8 mouse cellular contexts compared by ENCODE assay signal in the genomic region with DNA sequence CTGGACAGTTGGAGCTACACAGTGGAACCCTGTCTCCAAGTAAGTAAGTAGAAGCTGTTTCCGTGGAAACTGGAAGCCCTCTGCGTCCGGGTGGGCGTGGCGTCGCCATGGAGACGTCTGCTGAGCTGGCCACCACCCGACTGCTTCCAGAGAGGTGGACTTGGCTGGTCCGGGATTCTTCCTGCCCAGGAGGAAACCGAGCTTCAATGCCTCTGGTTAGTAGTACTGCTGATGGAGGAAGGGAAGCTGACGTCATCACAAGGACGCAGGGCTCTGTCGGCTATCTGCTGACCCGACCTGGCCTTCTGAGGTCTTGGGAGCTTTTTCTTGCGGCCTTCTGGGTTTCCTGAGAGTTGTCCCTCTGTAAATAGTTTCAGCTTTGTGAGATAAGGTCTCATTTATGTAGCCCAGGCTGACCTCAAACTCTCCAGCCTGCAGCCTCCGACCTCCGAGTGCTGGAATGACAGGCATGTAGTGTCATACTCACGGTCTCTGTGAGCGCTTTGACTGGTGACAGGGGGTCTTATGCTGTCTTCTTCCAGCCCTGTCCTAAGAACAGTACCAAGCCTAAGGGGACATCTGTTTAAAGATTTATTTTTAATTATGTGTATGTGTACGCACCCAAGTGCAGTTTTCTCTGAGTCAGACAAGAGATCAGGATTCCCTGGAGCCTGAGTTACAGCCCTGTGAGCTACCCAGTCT. TPM values are rescaled to one million over a fixed set of nuclear protein-coding genes. Genes with fewer than 3 reads are reported as not detected.
DNase-seq lines count a peak whose midpoint lies in the region; ATAC-seq and TF ChIP-seq lines count a peak whose summit lies in the region.

No protein-coding gene starts in this region.

- no peaks in the 10 kb centered on the region for H3K36me3 ChIP-seq in forebrain, embryonic 14.5 days (ENCODE audit: control insufficient read depth, insufficient read depth, low read length)
- no peaks in the 10 kb centered on the region for H3K36me3 ChIP-seq in heart, embryonic 16.5 days (ENCODE audit: control insufficient read depth, insufficient read depth)
- H3K36me3 ChIP-seq in kidney, postnatal 0 days (ENCODE audit: insufficient read depth, low read length): no peaks in the 10 kb centered on the region
- no peaks in the 10 kb centered on the region for H3K36me3 ChIP-seq in liver, embryonic 12.5 days
- no peaks in the 10 kb centered on the region; the same call in 1 of the 2 replicates for H3K36me3 ChIP-seq in neural tube, embryonic 13.5 days

- ATAC-seq in forebrain, embryonic 14.5 days: no peak
- ATAC-seq in heart, embryonic 16.5 days (replicated peaks; ENCODE audit: extremely low read depth, insufficient read depth, low FRiP score): peak; percentile 21
- ATAC-seq in kidney, postnatal 0 days (replicated peaks; ENCODE audit: low FRiP score, low read depth): 0 out of 2 replicates have a peak, but pooled peaks have one; percentile 20
- no peak for ATAC-seq in liver, embryonic 12.5 days
- no peak for ATAC-seq in neural tube, embryonic 13.5 days (ENCODE audit: low read depth)

- H3K27ac ChIP-seq in forebrain, embryonic 14.5 days (ENCODE audit: low read depth, low read length): peak overlapping the region; percentile 27; the same call in 1 of the 2 replicates
- peak overlapping the region; percentile 30 for H3K27ac ChIP-seq in heart, embryonic 16.5 days (ENCODE audit: low read length)
- H3K27ac ChIP-seq in kidney, postnatal 0 days: peak overlapping the region; percentile 68
- no peak overlapping the region for H3K27ac ChIP-seq in liver, embryonic 12.5 days
- H3K27ac ChIP-seq in neural tube, embryonic 13.5 days (replicated peaks): peak overlapping the region; percentile 54; the same call in 1 of the 2 replicates

- peak overlapping the region; percentile 7; the same call in 1 of the 2 replicates for H3K9ac ChIP-seq in forebrain, embryonic 14.5 days (ENCODE audit: low read length)
- no peak overlapping the region for H3K9ac ChIP-seq in heart, embryonic 16.5 days (ENCODE audit: low read length)
- H3K9ac ChIP-seq in kidney, postnatal 0 days (ENCODE audit: low read depth, low read length): no peak overlapping the region
- no peak overlapping the region for H3K9ac ChIP-seq in liver, embryonic 12.5 days
- H3K9ac ChIP-seq in neural tube, embryonic 13.5 days: peak overlapping the region; percentile 41; the same call in 1 of the 2 replicates

- no peak for TF ChIP-seq CTCF in kidney, postnatal 0 days (IDR thresholded peaks at IDR 0.05; ENCODE audit: low read depth)

- no peak overlapping the region for H3K4me3 ChIP-seq in forebrain, embryonic 14.5 days (ENCODE audit: low read depth, low read length)
- H3K4me3 ChIP-seq in heart, embryonic 16.5 days (ENCODE audit: low read length): no peak overlapping the region
- no peak overlapping the region for H3K4me3 ChIP-seq in kidney, postnatal 0 days (replicated peaks; ENCODE audit: low read depth, low read length)
- no peak overlapping the region for H3K4me3 ChIP-seq in liver, embryonic 12.5 days
- no peak overlapping the region for H3K4me3 ChIP-seq in neural tube, embryonic 13.5 days

- H3K4me1 ChIP-seq in forebrain, embryonic 14.5 days (ENCODE audit: control insufficient read depth, insufficient read depth, low read length): peaks cover 18% of the 10 kb centered on the region
- H3K4me1 ChIP-seq in heart, embryonic 16.5 days (ENCODE audit: control insufficient read depth, insufficient read depth, low read length): peaks cover 13% of the 10 kb centered on the region
- peaks cover 15% of the 10 kb centered on the region; the same call in 1 of the 2 replicates for H3K4me1 ChIP-seq in kidney, postnatal 0 days (replicated peaks; ENCODE audit: insufficient read depth, low read length)
- H3K4me1 ChIP-seq in liver, embryonic 12.5 days: peaks cover 34% of the 10 kb centered on the region
- peaks cover 27% of the 10 kb centered on the region for H3K4me1 ChIP-seq in neural tube, embryonic 13.5 days (replicated peaks)

- H3K9me3 ChIP-seq in forebrain, embryonic 14.5 days (replicated peaks; ENCODE audit: control insufficient read depth, low read length): no peaks in the 10 kb centered on the region
- no peaks in the 10 kb centered on the region for H3K9me3 ChIP-seq in heart, embryonic 16.5 days (replicated peaks; ENCODE audit: control insufficient read depth, low read length)
- H3K9me3 ChIP-seq in kidney, postnatal 0 days (replicated peaks; ENCODE audit: low read length): no peaks in the 10 kb centered on the region
- H3K9me3 ChIP-seq in liver, embryonic 12.5 days (replicated peaks): no peaks in the 10 kb centered on the region
- 0 out of 2 replicates have a peak, but pooled peaks cover 2% of the 10 kb centered on the region for H3K9me3 ChIP-seq in neural tube, embryonic 13.5 days

- 13% methylated on average over 20 of the region's 20 CpGs for WGBS in forebrain, embryonic 14.5 days
- WGBS in heart, embryonic 16.5 days: 7% methylated on average over 20 of the region's 20 CpGs
- WGBS in kidney, postnatal 0 days: 8% methylated on average over 20 of the region's 20 CpGs
- 13% methylated on average over 20 of the region's 20 CpGs for WGBS in liver, embryonic 12.5 days (ENCODE audit: insufficient replicate concordance)
- WGBS in neural tube, embryonic 13.5 days: 14% methylated on average over 20 of the region's 20 CpGs

- peak; percentile 71 for DNase-seq in ovary, adult 18-20 months (ENCODE audit: low spot score)
- no peak for DNase-seq in ovary, postnatal 14 days (ENCODE audit: low spot score)
- DNase-seq in forebrain, embryonic 14.5 days (ENCODE audit: low spot score): peak; percentile 85
- peak; percentile 87 for DNase-seq in kidney, postnatal 0 days (ENCODE audit: low spot score)
- peak; percentile 25 to 53 for DNase-seq in thymus, postnatal 36 days

- peak overlapping the region; percentile 33 for H3K4me2 ChIP-seq in forebrain, embryonic 14.5 days (ENCODE audit: low read length)
- peak overlapping the region; percentile 5; the same call in 1 of the 2 replicates for H3K4me2 ChIP-seq in heart, embryonic 16.5 days (ENCODE audit: low read depth, low read length)
- 0 out of 2 replicates have a peak overlapping the region, but pooled peaks have one; percentile 8 for H3K4me2 ChIP-seq in kidney, postnatal 0 days (ENCODE audit: low read length)
- peak overlapping the region; percentile 28 for H3K4me2 ChIP-seq in liver, embryonic 12.5 days
- H3K4me2 ChIP-seq in neural tube, embryonic 13.5 days: peak overlapping the region; percentile 40

- no peaks in the 10 kb centered on the region for H3K27me3 ChIP-seq in forebrain, embryonic 14.5 days (replicated peaks; ENCODE audit: control insufficient read depth, insufficient read depth, low read length)
- no peaks in the 10 kb centered on the region for H3K27me3 ChIP-seq in heart, embryonic 16.5 days (ENCODE audit: control insufficient read depth, insufficient read depth, low read length)
- no peaks in the 10 kb centered on the region for H3K27me3 ChIP-seq in kidney, postnatal 0 days (ENCODE audit: insufficient read depth, low read length)
- H3K27me3 ChIP-seq in liver, embryonic 12.5 days (replicated peaks): peaks cover 42% of the 10 kb centered on the region
- no peaks in the 10 kb centered on the region for H3K27me3 ChIP-seq in neural tube, embryonic 13.5 days

RNA-seq across cellular contexts. Expression of a gene that starts 3.4 kb away (rescaled TPM):
- 11.1 and 15.6 TPM in 2 replicates for polyA plus RNA-seq in forebrain, embryonic 14.5 days (2014; fragmentation: Nextera tagmentation; extraction: Ambion mirVana)
- 1.4 TPM in 2 replicates for polyA plus RNA-seq in heart, embryonic 16.5 days (2015; fragmentation: Nextera tagmentation; extraction: Ambion mirVana)
- 3.3 TPM in 2 replicates for polyA plus RNA-seq in kidney, postnatal 0 days (2015; fragmentation: Nextera tagmentation; extraction: Ambion mirVana)
- 0.94 and 1.0 TPM in 2 replicates for polyA plus RNA-seq in liver, embryonic 12.5 days (2016; fragmentation: Nextera tagmentation; extraction: Ambion mirVana)
- polyA plus RNA-seq in neural tube, embryonic 13.5 days (2015; fragmentation: Nextera tagmentation; extraction: Ambion mirVana): 11.9 and 12.6 TPM in 2 replicates

RNA-seq across cellular contexts. Expression of a gene that starts 4.4 kb away (rescaled TPM):
- 0.10 TPM in 1 of 2 replicates, not detected in the other for polyA plus RNA-seq in forebrain, embryonic 14.5 days (2014; fragmentation: Nextera tagmentation; extraction: Ambion mirVana)
- polyA plus RNA-seq in heart, embryonic 16.5 days (2015; fragmentation: Nextera tagmentation; extraction: Ambion mirVana): not detected in 2 replicates
- polyA plus RNA-seq in kidney, postnatal 0 days (2015; fragmentation: Nextera tagmentation; extraction: Ambion mirVana): 0.23 and 0.32 TPM in 2 replicates
- polyA plus RNA-seq in liver, embryonic 12.5 days (2016; fragmentation: Nextera tagmentation; extraction: Ambion mirVana): not detected in 2 replicates
- polyA plus RNA-seq in neural tube, embryonic 13.5 days (2015; fragmentation: Nextera tagmentation; extraction: Ambion mirVana): 0.31 and 0.85 TPM in 2 replicates

RNA-seq across cellular contexts. Expression of a gene that starts 25.6 kb away (rescaled TPM):
- polyA plus RNA-seq in forebrain, embryonic 14.5 days (2014; fragmentation: Nextera tagmentation; extraction: Ambion mirVana): 240 and 256 TPM in 2 replicates
- polyA plus RNA-seq in heart, embryonic 16.5 days (2015; fragmentation: Nextera tagmentation; extraction: Ambion mirVana): 190 and 224 TPM in 2 replicates
- 155 and 188 TPM in 2 replicates for polyA plus RNA-seq in kidney, postnatal 0 days (2015; fragmentation: Nextera tagmentation; extraction: Ambion mirVana)
- polyA plus RNA-seq in liver, embryonic 12.5 days (2016; fragmentation: Nextera tagmentation; extraction: Ambion mirVana): 259 and 263 TPM in 2 replicates
- polyA plus RNA-seq in neural tube, embryonic 13.5 days (2015; fragmentation: Nextera tagmentation; extraction: Ambion mirVana): 184 and 214 TPM in 2 replicates

RNA-seq across cellular contexts. Expression of a gene that starts 59.2 kb away (rescaled TPM):
- 0.99 and 1.6 TPM in 2 replicates for polyA plus RNA-seq in forebrain, embryonic 14.5 days (2014; fragmentation: Nextera tagmentation; extraction: Ambion mirVana)
- polyA plus RNA-seq in heart, embryonic 16.5 days (2015; fragmentation: Nextera tagmentation; extraction: Ambion mirVana): 4.5 and 5.7 TPM in 2 replicates
- 0.45 and 0.93 TPM in 2 replicates for polyA plus RNA-seq in kidney, postnatal 0 days (2015; fragmentation: Nextera tagmentation; extraction: Ambion mirVana)
- 1.7 and 1.8 TPM in 2 replicates for polyA plus RNA-seq in liver, embryonic 12.5 days (2016; fragmentation: Nextera tagmentation; extraction: Ambion mirVana)
- 4.9 and 6.2 TPM in 2 replicates for polyA plus RNA-seq in neural tube, embryonic 13.5 days (2015; fragmentation: Nextera tagmentation; extraction: Ambion mirVana)

Comparison
In these comparisons a context has a peak if more than half of its experiments do, and no peak if none do; other contexts are left out.
1. ATAC-seq: peak in heart, embryonic 16.5 days (single experiment) and kidney, postnatal 0 days (single experiment); none in forebrain, embryonic 14.5 days (single experiment), liver, embryonic 12.5 days (single experiment) and neural tube, embryonic 13.5 days (single experiment).
2. H3K9ac ChIP-seq: peak in forebrain, embryonic 14.5 days (single experiment) and neural tube, embryonic 13.5 days (single experiment); none in heart, embryonic 16.5 days (single experiment), kidney, postnatal 0 days (single experiment) and liver, embryonic 12.5 days (single experiment).
3. Peak in every context shown above with its lines, with median percentiles within 50 percentile points of each other: H3K4me2 ChIP-seq.